Mouse (Mus musculus) olfactory bulb, adult 2 months (tissue): ENCODE results near the gene Gm9736. TPM values are rescaled to one million over a fixed set of nuclear protein-coding genes. Genes with fewer than 3 reads are reported as not detected.
"Not testable (repeated sequence)": the region's sequence is repeated elsewhere in the genome, so short reads cannot be mapped to it uniquely, and the experiment has no call there.

ENCODE experiments used
- H3K27ac ChIP-seq: fragments of 200-500 bp; 2 replicates; pipeline ENCODE4 v1.5.1; 2012; ENCODE audit warnings: low read depth, low read length; ENCODE audit not compliant: insufficient read depth
- H3K4me1 ChIP-seq: fragments of 200-500 bp; 2 replicates; pipeline ENCODE4 v1.6.1; 2012; ENCODE audit warnings: low read length; ENCODE audit not compliant: control insufficient read depth, insufficient read depth
- H3K4me3 ChIP-seq: fragments of 200-500 bp; 2 replicates; pipeline ENCODE4 v1.5.1; 2012; ENCODE audit warnings: mild to moderate bottlenecking, low read depth, low read length, moderate library complexity; ENCODE audit not compliant: insufficient read depth
- CTCF ChIP-seq: fragments of 200-500 bp; IDR thresholded peaks from 2 replicates; pipeline ENCODE4 v1.5.1; 2012; ENCODE audit warnings: low read depth, mild to moderate bottlenecking, low read length, moderate library complexity; ENCODE audit not compliant: insufficient read depth
- POLR2A ChIP-seq: fragments of 200-500 bp; IDR thresholded peaks from 2 replicates; pipeline ENCODE4 v1.6.1; 2012; ENCODE audit warnings: mild to moderate bottlenecking, low read depth, low read length, moderate library complexity; ENCODE audit not compliant: insufficient read depth
- WGBS: fragments of 180-500 bp; shearing (Covaris S2); methylation state at CpG from one replicate; pipeline ENCODE4 v1.1.7; 2018; 5-methylcytosine and 5-hydroxymethylcytosine counted together
- polyA plus RNA-seq: library from polyadenylated mRNA; stranded (reverse); fragments of >200 nt; gene quantifications from 2 replicates; pipeline ENCODE4 v1.2.4, GENCODE M21; 2012; ENCODE audit warnings: low replicate concordance; ENCODE audit not compliant: missing spikeins, insufficient read depth, insufficient read length

The Gm9736 gene
- polyA plus RNA-seq, 1 experiment = not detected

GRCm38 (mm10) chr10:77769727-77770126 lies 18.6 kb upstream of the Gm9736 start:
- WGBS = 86% methylated on average over 1 of the region's 1 CpGs
- 0 out of 2 replicates have a peak, but pooled peaks cover 3% of the 10 kb centered on the region for H3K4me1 ChIP-seq

GRCm38 (mm10) chr10:77759582-77759981 lies 8.4 kb upstream of the Gm9736 start, which contains the start of gene Gm3233:
Gene Gm3233, minus strand, starts transcription at chr10:77759682.
- H3K4me3 ChIP-seq, H3K27ac ChIP-seq, H3K4me1 ChIP-seq: not testable (repeated sequence)
- WGBS = no CpG with 5 or more reads among the region's 1 CpGs

More at GRCm38 (mm10) chr10:77769727-77770126, 18.6 kb upstream of the Gm9736 start:
- Histone ChIP-seq H3K4me3 (no peak overlapping the region), H3K27ac (no peak overlapping the region)
- no peak for TF ChIP-seq CTCF
- TF ChIP-seq POLR2A = no peak

GRCm38 (mm10) chr10:77753448-77753847 lies 2.3 kb upstream of the Gm9736 start:
- TF ChIP-seq POLR2A (no peak), CTCF (no peak)
- Histone ChIP-seq H3K27ac (no peak overlapping the region), H3K4me1 (peaks cover 9% of the 10 kb centered on the region; the same call in 1 of the 2 replicates), H3K4me3 (no peak overlapping the region)

- 72% methylated on average over 3 of the region's 3 CpGs for WGBS
- H3K4me1 ChIP-seq, H3K4me3 ChIP-seq, H3K27ac ChIP-seq: not testable (repeated sequence)
These were observed 1.2 kb upstream of the Gm9736 start for GRCm38 (mm10) chr10:77752312-77752711.

- H3K4me3 ChIP-seq, H3K4me1 ChIP-seq, H3K27ac ChIP-seq: not testable (repeated sequence)
- 54% methylated on average over 1 of the region's 1 CpGs for WGBS
These were observed 468 bp downstream of the Gm9736 start for GRCm38 (mm10) chr10:77750686-77751085.

- not testable (repeated sequence) for H3K27ac ChIP-seq, H3K4me3 ChIP-seq
- H3K4me1 ChIP-seq = peaks cover 24% of the 10 kb centered on the region
- WGBS = 56% methylated on average over 5 of the region's 5 CpGs
These were observed 9.0 kb downstream of the Gm9736 start, which contains the start of gene Gm18596 for GRCm38 (mm10) chr10:77741924-77742688. Gene Gm18596, minus strand, starts transcription at chr10:77742638.

GRCm38 (mm10) chr10:77738929-77739328 lies 12.2 kb downstream of the Gm9736 start:
- Histone ChIP-seq H3K27ac (no peak overlapping the region), H3K4me3 (no peak overlapping the region), H3K4me1 (peaks cover 25% of the 10 kb centered on the region)
- TF ChIP-seq CTCF (no peak), POLR2A (no peak)
- WGBS = 96% methylated on average over 4 of the region's 4 CpGs

- H3K27ac ChIP-seq = no peak overlapping the region
- WGBS = 92% methylated on average over 1 of the region's 1 CpGs
- peaks cover 15% of the 10 kb centered on the region for H3K4me1 ChIP-seq
- no peak overlapping the region for H3K4me3 ChIP-seq
- TF ChIP-seq POLR2A (no peak), CTCF (no peak)
These were observed 15.2 kb downstream of the Gm9736 start for GRCm38 (mm10) chr10:77735928-77736327.

- 59% methylated on average over 4 of the region's 4 CpGs for WGBS
- TF ChIP-seq CTCF (no peak), POLR2A (no peak)
- H3K27ac ChIP-seq = no peak overlapping the region
- no peak overlapping the region for H3K4me3 ChIP-seq
- peaks cover 4% of the 10 kb centered on the region; the same call in 1 of the 2 replicates for H3K4me1 ChIP-seq
These were observed 21.9 kb downstream of the Gm9736 start for GRCm38 (mm10) chr10:77729241-77729640.

- TF ChIP-seq POLR2A = no peak
- no peak for TF ChIP-seq CTCF
- WGBS = 70% methylated on average over 4 of the region's 4 CpGs
- Histone ChIP-seq H3K27ac (no peak overlapping the region), H3K4me3 (no peak overlapping the region), H3K4me1 (peaks cover 4% of the 10 kb centered on the region; the same call in 1 of the 2 replicates)
These were observed 22.9 kb downstream of the Gm9736 start for GRCm38 (mm10) chr10:77728280-77728679.
